Mouse (Mus musculus): Measurements from ENCODE around the gene Cidec.

Cidec gene

GRCm38 (mm10) chr6:113435664-113436205, at the start of gene Cidec:
Gene Cidec, minus strand, starts transcription at chr6:113435760.
- no peak for DNase-seq (ENCODE audit: extremely low read depth, insufficient read length, low spot score)

GRCm38 (mm10) chr6:113483729-113484128, 48.2 kb upstream of the Cidec start:
- DNase-seq (ENCODE audit: extremely low read depth, insufficient read length, low spot score) = no peak

GRCm38 (mm10) chr6:113483100-113483615, 47.6 kb upstream of the Cidec start, which contains the start of gene Creld1:
Gene Creld1, plus strand, starts transcription at chr6:113483297.
- no peak for DNase-seq (ENCODE audit: extremely low read depth, insufficient read length, low spot score)

GRCm38 (mm10) chr6:113482477-113483099, 47.0 kb upstream of the Cidec start:
- DNase-seq (ENCODE audit: extremely low read depth, insufficient read length, low spot score) = no peak

- DNase-seq (ENCODE audit: extremely low read depth, insufficient read length, low spot score) = peak; percentile 91
Observed at GRCm38 (mm10) chr6:113480555-113481373, 45.2 kb upstream of the Cidec start.

- no peak for DNase-seq (ENCODE audit: extremely low read depth, insufficient read length, low spot score)
Observed at GRCm38 (mm10) chr6:113478906-113479305, 43.3 kb upstream of the Cidec start.

- no peak for DNase-seq (ENCODE audit: extremely low read depth, insufficient read length, low spot score)
Observed at GRCm38 (mm10) chr6:113477353-113477752, 41.8 kb upstream of the Cidec start.

- no peak for DNase-seq (ENCODE audit: extremely low read depth, insufficient read length, low spot score)
Observed at GRCm38 (mm10) chr6:113473715-113474114, 38.2 kb upstream of the Cidec start.

GRCm38 (mm10) chr6:113473246-113473645, 37.7 kb upstream of the Cidec start:
- DNase-seq (ENCODE audit: extremely low read depth, insufficient read length, low spot score) = no peak

GRCm38 (mm10) chr6:113472061-113472460, 36.5 kb upstream of the Cidec start:
- peak; percentile 82 for DNase-seq (ENCODE audit: extremely low read depth, insufficient read length, low spot score)

- peak; percentile 97 for DNase-seq (ENCODE audit: extremely low read depth, insufficient read length, low spot score)
Observed at GRCm38 (mm10) chr6:113471297-113471936, 35.9 kb upstream of the Cidec start, which contains the start of gene Il17rc. Gene Il17rc, plus strand, starts transcription at chr6:113471427.

- no peak for DNase-seq (ENCODE audit: extremely low read depth, insufficient read length, low spot score)
Observed at GRCm38 (mm10) chr6:113469432-113469831, 33.9 kb upstream of the Cidec start.

- DNase-seq (ENCODE audit: extremely low read depth, insufficient read length, low spot score) = no peak
Observed at GRCm38 (mm10) chr6:113469021-113469420, 33.5 kb upstream of the Cidec start.

- DNase-seq (ENCODE audit: extremely low read depth, insufficient read length, low spot score) = no peak
Observed at GRCm38 (mm10) chr6:113468512-113468911, 33.0 kb upstream of the Cidec start.

- no peak for DNase-seq (ENCODE audit: extremely low read depth, insufficient read length, low spot score)
Observed at GRCm38 (mm10) chr6:113465602-113466001, 30.0 kb upstream of the Cidec start.

GRCm38 (mm10) chr6:113464040-113464439, 28.5 kb upstream of the Cidec start:
- DNase-seq (ENCODE audit: extremely low read depth, insufficient read length, low spot score) = no peak

GRCm38 (mm10) chr6:113458635-113459034, 23.1 kb upstream of the Cidec start:
- no peak for DNase-seq (ENCODE audit: extremely low read depth, insufficient read length, low spot score)

GRCm38 (mm10) chr6:113457952-113458534, 22.5 kb upstream of the Cidec start, which contains the start of gene Il17re:
Gene Il17re, plus strand, starts transcription at chr6:113458484.
- DNase-seq (ENCODE audit: extremely low read depth, insufficient read length, low spot score) = no peak

- DNase-seq (ENCODE audit: extremely low read depth, insufficient read length, low spot score) = no peak
Observed at GRCm38 (mm10) chr6:113455007-113455406, 19.4 kb upstream of the Cidec start.

GRCm38 (mm10) chr6:113451839-113452238, 16.3 kb upstream of the Cidec start:
- DNase-seq (ENCODE audit: extremely low read depth, insufficient read length, low spot score) = no peak

Measured in 3134 (cell line).